Mouse (Mus musculus) MEL (cell line): ENCODE data around the gene 1700013F07Rik.

ENCODE experiments used
- CTCF ChIP-seq, 3 experiments: IDR thresholded peaks in 2 of 3; conservative IDR thresholded peaks in 1 of 3; 2 replicates each; pipeline ENCODE4 v1.5.1; 2011 to 2012; ENCODE audit warnings: low read length in 3 of 3, low read depth in 2 of 3, mild to moderate bottlenecking in 2 of 3, improper control_type of control experiment in 1 of 3, inconsistent platforms in 1 of 3, mixed read lengths in 1 of 3, moderate library complexity in 1 of 3; ENCODE audit not compliant: control insufficient read depth in 1 of 3, insufficient read depth in 1 of 3, poor library complexity in 1 of 3, severe bottlenecking in 1 of 3
- E2F4 ChIP-seq: IDR thresholded peaks from 2 replicates; pipeline ENCODE4 v1.6.1; 2011; ENCODE audit warnings: low read depth, low read length, improper control_type of control experiment, borderline replicate concordance
- EP300 ChIP-seq, 2 experiments: IDR thresholded peaks; 2 replicates each; pipeline ENCODE4 v1.6.1; 2011; ENCODE audit warnings: improper control_type of control experiment in 2 of 2, low read length in 2 of 2, low read depth in 1 of 2, mild to moderate bottlenecking in 1 of 2
- GATA1 ChIP-seq: IDR thresholded peaks from 2 replicates; pipeline ENCODE4 v1.6.1; 2011; ENCODE audit warnings: low read depth, low read length, improper control_type of control experiment
- MAZ ChIP-seq: IDR thresholded peaks from 2 replicates; pipeline ENCODE4 v1.6.1; 2012; ENCODE audit warnings: low read depth, mild to moderate bottlenecking, inconsistent platforms, low read length, improper control_type of control experiment
- MEF2A ChIP-seq: IDR thresholded peaks from 2 replicates; pipeline ENCODE4 v1.6.1; 2014; ENCODE audit warnings: low read depth, mild to moderate bottlenecking, inconsistent platforms, low read length, improper control_type of control experiment; ENCODE audit not compliant: poor library complexity, insufficient replicate concordance, severe bottlenecking; ENCODE audit errors: extremely low read depth
- ZNF384 ChIP-seq: IDR thresholded peaks from 2 replicates; pipeline ENCODE4 v1.6.1; 2012; ENCODE audit warnings: low read depth, mild to moderate bottlenecking, inconsistent platforms, low read length, improper control_type of control experiment

DNA sequence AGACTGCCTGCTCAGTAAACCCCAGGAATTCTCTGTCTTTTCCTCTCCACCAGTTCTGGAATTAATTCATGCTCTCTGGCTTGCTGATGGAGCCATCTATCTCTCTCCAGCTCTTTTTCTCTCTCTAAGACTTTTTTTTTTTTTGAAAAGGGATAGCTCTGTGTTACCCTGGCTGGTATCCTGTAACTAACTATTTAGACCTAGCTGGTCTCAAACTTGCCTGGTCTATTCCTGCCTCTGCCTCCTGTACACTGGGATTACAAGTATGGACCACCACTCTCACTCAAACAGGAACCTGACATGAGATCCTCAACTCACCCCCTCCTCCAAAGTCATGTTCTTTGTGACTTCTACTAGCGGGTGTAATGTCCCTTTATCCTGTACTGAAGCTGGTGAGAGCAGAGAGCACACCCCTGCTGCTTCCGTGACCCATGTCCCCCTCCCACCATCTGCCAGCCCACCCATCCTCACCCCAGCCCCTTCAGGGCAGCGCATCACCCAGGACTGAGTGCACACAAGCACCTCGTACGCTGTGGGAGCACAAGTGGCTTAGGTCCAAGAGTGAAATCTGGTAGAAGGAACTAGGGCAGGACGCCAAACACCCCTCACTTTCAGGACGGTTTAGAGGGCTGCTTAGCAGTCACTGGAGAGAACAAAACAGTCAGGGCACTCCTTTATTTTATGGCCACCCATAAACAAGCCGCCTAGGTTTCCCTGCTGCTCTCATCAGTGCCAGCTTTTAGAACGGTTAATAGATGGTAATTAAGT is 23.1 kb upstream of the 1700013F07Rik start:
- no peak for TF ChIP-seq CTCF (IDR thresholded peaks at IDR 0.05 in 2 of 3, conservative IDR thresholded peaks at IDR 0.05 in 1 of 3; ENCODE audit: control insufficient read depth in 1 of 3, insufficient read depth in 1 of 3, low read depth in 2 of 3, low read length in 3 of 3, poor library complexity in 1 of 3, severe bottlenecking in 1 of 3)
- TF ChIP-seq E2F4 = no peak
- no peak for TF ChIP-seq MAZ
- TF ChIP-seq EP300 (IDR thresholded peaks at IDR 0.05; ENCODE audit: low read depth in 1 of 2, low read length in 2 of 2) = no peak
- no peak for TF ChIP-seq MEF2A
- no peak for TF ChIP-seq ZNF384
- TF ChIP-seq GATA1 = no peak
